Mouse (Mus musculus): Measurements from ENCODE around the gene Npcd. TPM values are rescaled to one million over a fixed set of nuclear protein-coding genes. Genes with fewer than 3 reads are reported as not detected.

The Npcd gene
- polyA plus RNA-seq, 1 experiment from 2014 or later: not detected

DNA sequence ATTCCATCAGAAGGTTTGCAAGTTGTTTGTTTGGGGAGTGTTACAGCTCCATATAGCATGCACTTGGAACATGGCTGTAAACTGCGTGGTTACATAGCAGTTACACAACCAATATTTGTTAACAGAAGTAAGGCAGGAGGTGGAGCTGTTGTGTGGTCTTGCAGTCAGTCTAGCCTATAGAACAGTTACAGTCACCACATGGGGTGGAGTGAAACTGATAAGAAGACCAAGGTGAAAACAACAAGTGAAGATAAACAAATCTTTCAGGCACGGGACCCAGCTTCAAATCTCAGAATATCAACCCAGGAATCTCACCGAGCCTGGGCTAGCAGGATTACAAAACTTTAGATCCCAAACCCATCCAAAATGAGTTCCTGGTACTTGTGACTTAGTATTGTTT lies 93.3 kb downstream of the Npcd start:
- H3K4me1 ChIP-seq: peaks cover 24% of the 10 kb centered on the region
- H3K4me3 ChIP-seq: peak overlapping the region; percentile 95; the same call in 1 of the 2 replicates
- H3K36me3 ChIP-seq: peaks cover 38% of the 10 kb centered on the region
- no peak overlapping the region for H3K27ac ChIP-seq (replicated peaks)
- WGBS: 77% methylated on average over 3 of the region's 3 CpGs
- no peak for DNase-seq (ENCODE audit: low spot score)
- no peaks in the 10 kb centered on the region for H3K9me3 ChIP-seq (replicated peaks)
- H3K27me3 ChIP-seq (ENCODE audit: low read depth, poor library complexity, severe bottlenecking): no peaks in the 10 kb centered on the region

Other genes with a start within 250 kb of the Npcd start
- 1.5 TPM in 2 replicates for gene Dmc1, start 229.1 kb downstream of the Npcd start, polyA plus RNA-seq (2016; fragmentation: Nextera tagmentation; extraction: Ambion mirVana)
- 2.2 and 2.4 TPM in 2 replicates for gene Fam227a, start 175.3 kb downstream of the Npcd start, polyA plus RNA-seq (2016; fragmentation: Nextera tagmentation; extraction: Ambion mirVana)
- 88.0 and 89.1 TPM in 2 replicates for gene Cby1, start 175.0 kb downstream of the Npcd start, polyA plus RNA-seq (2016; fragmentation: Nextera tagmentation; extraction: Ambion mirVana)
- 252 and 279 TPM in 2 replicates for gene Tomm22, start 163.4 kb downstream of the Npcd start, polyA plus RNA-seq (2016; fragmentation: Nextera tagmentation; extraction: Ambion mirVana)
- gene Josd1, start 146.3 kb downstream of the Npcd start, polyA plus RNA-seq (2016; fragmentation: Nextera tagmentation; extraction: Ambion mirVana): 17.6 and 18.9 TPM in 2 replicates
- 46.6 and 49.0 TPM in 2 replicates for gene Gtpbp1, start 143.4 kb downstream of the Npcd start, polyA plus RNA-seq (2016; fragmentation: Nextera tagmentation; extraction: Ambion mirVana)
- 2.2 and 3.9 TPM in 2 replicates for gene Sun2, start 91.7 kb downstream of the Npcd start, polyA plus RNA-seq (2016; fragmentation: Nextera tagmentation; extraction: Ambion mirVana)
- gene Dnal4, start 56.4 kb downstream of the Npcd start, polyA plus RNA-seq (2016; fragmentation: Nextera tagmentation; extraction: Ambion mirVana): 63.9 and 81.5 TPM in 2 replicates
- gene Nptxr, start 29.5 kb downstream of the Npcd start, polyA plus RNA-seq (2016; fragmentation: Nextera tagmentation; extraction: Ambion mirVana): 2.2 and 3.4 TPM in 2 replicates
- 24.0 and 30.4 TPM in 2 replicates for gene Cbx6, start 451 bp upstream of the Npcd start, polyA plus RNA-seq (2016; fragmentation: Nextera tagmentation; extraction: Ambion mirVana)
- gene Apobec3, start 57.4 kb upstream of the Npcd start, polyA plus RNA-seq (2016; fragmentation: Nextera tagmentation; extraction: Ambion mirVana): 6.2 and 8.5 TPM in 2 replicates
- 2.9 and 3.5 TPM in 2 replicates for gene Cbx7, start 136.9 kb upstream of the Npcd start, polyA plus RNA-seq (2016; fragmentation: Nextera tagmentation; extraction: Ambion mirVana)
- 1.4 and 1.7 TPM in 2 replicates for gene Pdgfb, start 180.7 kb upstream of the Npcd start, polyA plus RNA-seq (2016; fragmentation: Nextera tagmentation; extraction: Ambion mirVana)

Measured in midbrain, embryonic 10.5 days (tissue).